Mouse (Mus musculus) left cerebral cortex, postnatal 25 days (tissue): Measurements from ENCODE around the gene Dgka. TPM values are rescaled to one million over a fixed set of nuclear protein-coding genes. Genes with fewer than 3 reads are reported as not detected.

ENCODE experiments used
- DNase-seq, 2 experiments: peaks; one replicate each; pipeline ENCODE4 v3.0.0; 2022; ENCODE audit warnings: low spot score in 2 of 2, mixed read lengths in 1 of 2
- intact Hi-C: fragments of 180-260 bp; cut with DNase I; formaldehyde crosslinking; loops from one replicate; pipeline ENCODE4 v1.15.1; 2025
- total RNA-seq, 2 experiments: library from RNA; stranded (reverse); gene quantifications; 2 replicates each; pipeline ENCODE4 v1.2.3; 2021

Dgka gene
- 1 to 10 TPM; 5.1 to 6.3 TPM for total RNA-seq

GRCm38 (mm10) chr10:128744680-128745601 is at the start of gene Dgka:
Gene Dgka, minus strand, starts transcription at chr10:128744855.
- DNase-seq: no peak
- intact Hi-C loops: no loop called here

GRCm38 (mm10) chr10:128794391-128794790 is 49.7 kb upstream of the Dgka start:
- intact Hi-C loops: no loop called here
- no peak for DNase-seq

GRCm38 (mm10) chr10:128793258-128793657 is 48.6 kb upstream of the Dgka start:
- DNase-seq: no peak
- intact Hi-C loops: no loop called here

GRCm38 (mm10) chr10:128792041-128792440 is 47.4 kb upstream of the Dgka start:
- DNase-seq: no peak
- intact Hi-C loops: no loop called here

- no peak for DNase-seq
- intact Hi-C loops: no loop called here
These were observed 45.9 kb upstream of the Dgka start, which contains the start of gene Mmp19 for GRCm38 (mm10) chr10:128790398-128791124. Gene Mmp19, plus strand, starts transcription at chr10:128790910.

GRCm38 (mm10) chr10:128780200-128780599 is 35.5 kb upstream of the Dgka start:
- no peak for DNase-seq
- intact Hi-C loops: no loop called here

- no peak for DNase-seq
- intact Hi-C loops: no loop called here
These were observed 34.5 kb upstream of the Dgka start for GRCm38 (mm10) chr10:128779011-128779795.

- intact Hi-C loops: no loop called here
These were observed 33.8 kb upstream of the Dgka start for GRCm38 (mm10) chr10:128778441-128778840.

GRCm38 (mm10) chr10:128773685-128774084 is 29.0 kb upstream of the Dgka start:
- no peak for DNase-seq
- intact Hi-C loops: no loop called here

More at GRCm38 (mm10) chr10:128778441-128778840, 33.8 kb upstream of the Dgka start:
- no peak for DNase-seq

GRCm38 (mm10) chr10:128772895-128773294 is 28.2 kb upstream of the Dgka start:
- intact Hi-C loops: no loop called here
- no peak for DNase-seq

GRCm38 (mm10) chr10:128748252-128748864 is 3.7 kb upstream of the Dgka start:
- DNase-seq: peak; percentile 84 to 85
- intact Hi-C loops: loop anchor here (1.0 kb wide), 1 partner anchor 56 kb away; the partner anchor contains the start of genes Dnajc14 and Tmem198b

GRCm38 (mm10) chr10:128747646-128748251 is 3.1 kb upstream of the Dgka start, which contains the start of gene Pym1:
Gene Pym1, plus strand, starts transcription at chr10:128747889.
- intact Hi-C loops: loop anchor here (1.0 kb wide), 1 partner anchor 57 kb away; the partner anchor contains the start of genes Dnajc14 and Tmem198b
- DNase-seq: peak in 1 of 2 experiments; percentile 49

GRCm38 (mm10) chr10:128746972-128747645 is 2.5 kb upstream of the Dgka start:
- no peak for DNase-seq
- intact Hi-C loops: no loop called here

GRCm38 (mm10) chr10:128745946-128746613 is 1.4 kb upstream of the Dgka start:
- intact Hi-C loops: no loop called here
- DNase-seq: no peak

- intact Hi-C loops: no loop called here
- no peak for DNase-seq
These were observed 444 bp downstream of the Dgka start for GRCm38 (mm10) chr10:128744211-128744610.

- DNase-seq: peak; percentile 40 to 44
- intact Hi-C loops: no loop called here
These were observed 864 bp downstream of the Dgka start for GRCm38 (mm10) chr10:128743791-128744191.

- intact Hi-C loops: no loop called here
These were observed 1.4 kb downstream of the Dgka start for GRCm38 (mm10) chr10:128743235-128743634.

GRCm38 (mm10) chr10:128742616-128743015 is 2.0 kb downstream of the Dgka start:
- DNase-seq: no peak
- intact Hi-C loops: no loop called here

More at GRCm38 (mm10) chr10:128743235-128743634, 1.4 kb downstream of the Dgka start:
- no peak for DNase-seq
